Mouse (Mus musculus): Measurements from ENCODE around the gene Slc17a7. TPM values are rescaled to one million over a fixed set of nuclear protein-coding genes. Genes with fewer than 3 reads are reported as not detected.

The Slc17a7 gene
- polyA plus RNA-seq, 1 experiment, result 6.7 TPM

DNA sequence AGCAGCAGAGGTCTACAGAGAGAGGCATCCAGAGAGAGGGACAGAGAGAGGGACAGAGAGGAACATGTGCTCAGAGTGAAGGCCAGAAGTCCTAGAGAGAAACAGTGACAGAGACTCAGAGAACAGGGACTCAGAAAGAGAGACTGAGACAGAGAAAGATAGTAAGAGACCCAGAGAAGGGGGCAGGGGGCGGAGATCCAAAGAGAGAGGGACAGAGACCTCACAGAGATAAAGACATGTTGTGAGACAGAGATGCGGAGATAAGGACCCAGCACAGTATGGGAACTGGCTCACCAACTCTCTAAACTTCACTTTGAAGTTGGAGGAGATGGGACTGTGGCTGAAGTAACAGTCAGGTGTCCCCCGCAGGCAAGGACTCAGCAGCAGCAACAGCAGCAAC, 28.4 kb upstream of the Slc17a7 start:
- TF ChIP-seq POLR2A (IDR thresholded peaks at IDR 0.05; ENCODE audit: borderline replicate concordance, extremely low read depth, insufficient read depth, insufficient read length, poor library complexity, severe bottlenecking), result no peak
- no peak for TF ChIP-seq CTCF (IDR thresholded peaks at IDR 0.05; ENCODE audit: borderline replicate concordance, extremely low read depth, insufficient read depth, insufficient read length)
- no peak for DNase-seq (ENCODE audit: low read depth)

DNA sequence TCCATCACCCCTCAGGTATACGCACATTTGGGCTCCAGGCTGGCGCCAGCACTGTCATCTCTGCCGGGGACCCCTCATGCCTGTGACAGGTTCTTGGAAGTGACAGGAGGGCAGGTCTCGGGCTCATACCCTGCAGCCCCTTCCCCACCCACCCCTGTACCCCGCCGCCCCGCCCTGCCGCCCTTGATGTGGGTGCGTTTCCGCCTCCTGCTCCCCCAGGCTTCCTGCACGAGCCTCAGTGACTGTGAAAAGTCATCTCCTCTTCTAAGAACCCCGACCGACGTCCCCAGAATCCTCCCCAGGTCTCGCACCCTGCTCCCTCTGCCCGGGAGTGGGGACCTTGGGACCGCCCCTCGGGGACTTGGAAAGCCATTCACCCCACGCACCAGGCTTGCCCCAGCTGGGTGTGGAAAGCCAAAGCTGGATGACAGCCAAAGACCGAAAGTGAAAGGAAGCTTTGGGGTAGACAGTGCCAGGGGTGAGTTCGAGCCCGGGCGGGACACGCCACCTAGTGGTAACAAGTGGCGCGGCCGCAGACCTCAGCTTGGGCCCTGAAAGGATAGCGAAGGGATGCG, 27.7 kb upstream of the Slc17a7 start, which contains the start of the genes Gm45713 and Flt3l:
Gene Gm45713, minus strand, starts transcription at position 239 of the 575 bp plus-strand sequence.
Gene Flt3l, minus strand, starts transcription at position 440 of the 575 bp plus-strand sequence.
- peak; percentile 97 for TF ChIP-seq CTCF (IDR thresholded peaks at IDR 0.05; ENCODE audit: borderline replicate concordance, extremely low read depth, insufficient read depth, insufficient read length)
- TF ChIP-seq POLR2A (IDR thresholded peaks at IDR 0.05; ENCODE audit: borderline replicate concordance, extremely low read depth, insufficient read depth, insufficient read length, poor library complexity, severe bottlenecking), result no peak
- DNase-seq (ENCODE audit: low read depth), result peak; percentile 85

DNA sequence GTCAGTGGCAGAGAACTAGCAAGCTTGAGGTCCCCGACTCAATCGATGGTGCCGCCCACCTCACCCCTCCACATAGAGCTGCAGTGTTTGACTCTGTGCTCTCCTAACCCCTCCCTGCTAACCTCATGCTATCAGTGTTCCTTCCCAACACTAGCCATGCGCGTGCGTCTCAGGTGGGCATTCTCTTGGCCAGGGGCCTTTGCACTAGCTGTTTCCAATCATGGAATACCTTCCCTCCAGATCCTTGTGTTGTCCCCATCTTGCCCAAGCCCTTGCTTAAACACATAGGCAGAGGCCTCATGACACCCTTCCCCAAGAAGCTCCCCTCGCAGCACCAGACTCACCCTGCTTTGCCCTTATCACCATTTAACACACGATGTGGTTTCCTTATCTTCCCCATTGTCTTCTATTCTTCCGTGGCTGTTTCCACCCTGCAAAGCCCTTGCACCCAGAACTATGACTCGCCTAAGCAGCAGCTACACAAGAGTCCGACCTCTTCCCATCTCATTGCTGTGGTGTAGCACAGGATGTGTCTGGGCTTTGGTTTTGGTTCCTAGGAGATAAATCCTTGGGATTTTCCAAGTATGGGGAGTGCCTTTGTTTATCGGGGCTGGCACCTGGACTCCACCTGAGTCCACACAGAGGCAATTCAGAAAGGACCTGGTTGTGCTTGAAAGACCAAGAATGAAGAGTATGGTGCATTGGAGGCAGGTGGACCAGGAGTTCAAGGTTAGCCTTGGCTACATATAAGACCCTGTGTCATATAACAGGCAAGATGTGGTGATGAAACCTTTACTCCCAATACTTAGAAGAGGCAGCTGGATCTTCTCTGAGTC, 26.4 kb upstream of the Slc17a7 start:
- TF ChIP-seq POLR2A (IDR thresholded peaks at IDR 0.05; ENCODE audit: borderline replicate concordance, extremely low read depth, insufficient read depth, insufficient read length, poor library complexity, severe bottlenecking), result no peak
- no peak for TF ChIP-seq CTCF (IDR thresholded peaks at IDR 0.05; ENCODE audit: borderline replicate concordance, extremely low read depth, insufficient read depth, insufficient read length)
- DNase-seq (ENCODE audit: low read depth), result no peak

DNA sequence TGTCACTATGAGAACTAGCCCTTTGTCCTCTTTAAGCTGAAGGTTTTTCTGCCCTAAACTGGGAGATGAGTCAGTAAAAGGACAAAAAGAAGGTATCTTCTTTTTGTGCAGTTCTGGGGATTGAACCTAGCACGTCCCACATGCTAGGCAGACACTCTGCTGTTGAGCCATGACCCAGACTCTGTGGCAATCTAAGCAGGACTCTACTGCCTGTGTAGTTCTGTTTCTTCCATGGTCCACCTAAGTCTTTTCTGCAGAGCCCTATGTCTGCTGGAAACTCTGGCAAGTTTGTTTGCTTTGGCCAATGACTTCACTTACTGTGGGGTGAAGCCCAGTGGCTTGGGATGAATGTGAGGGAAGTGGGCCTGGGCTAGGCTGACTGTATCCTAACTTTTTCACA, 25.3 kb upstream of the Slc17a7 start:
- DNase-seq (ENCODE audit: low read depth), result no peak
- TF ChIP-seq CTCF (IDR thresholded peaks at IDR 0.05; ENCODE audit: borderline replicate concordance, extremely low read depth, insufficient read depth, insufficient read length) (no peak), POLR2A (IDR thresholded peaks at IDR 0.05; ENCODE audit: borderline replicate concordance, extremely low read depth, insufficient read depth, insufficient read length, poor library complexity, severe bottlenecking) (no peak)

DNA sequence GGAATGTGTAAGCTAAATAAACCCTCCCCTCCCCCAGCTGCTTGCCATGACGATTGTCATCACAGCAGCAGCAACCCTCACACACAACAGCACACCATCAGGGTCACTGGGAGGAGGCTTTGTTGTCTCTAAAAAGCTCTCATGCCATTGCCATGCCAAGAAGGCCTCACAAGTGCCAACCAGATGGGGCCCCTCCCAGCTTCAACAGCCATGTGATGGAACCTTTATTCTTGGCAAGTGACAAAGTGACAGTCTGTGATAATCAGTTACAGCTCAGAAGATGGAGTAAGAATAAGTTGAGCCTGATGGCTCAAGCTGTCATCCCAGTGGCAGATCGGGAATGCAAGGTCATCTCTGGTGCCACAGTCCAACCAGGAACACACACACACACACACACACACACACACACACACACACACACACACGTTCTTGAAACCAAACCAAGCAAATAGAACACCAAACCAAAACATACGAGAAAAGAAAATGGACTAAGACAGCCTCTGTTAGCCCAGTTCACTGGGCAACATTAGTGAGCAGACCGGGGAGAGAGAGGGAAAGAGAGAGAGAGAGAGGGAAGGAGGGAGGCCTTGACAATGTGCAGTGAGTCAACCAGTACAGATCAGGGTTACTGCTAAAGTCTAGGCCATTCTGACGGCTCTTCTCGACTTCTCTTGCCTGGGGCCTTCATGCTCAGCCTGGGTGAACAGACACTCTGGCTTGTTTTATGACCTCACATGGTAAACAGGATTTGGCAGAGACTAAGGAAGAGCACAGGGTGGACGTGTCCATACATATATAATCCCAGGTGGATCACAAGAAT, 23.6 kb upstream of the Slc17a7 start:
- peak; percentile 60 for DNase-seq (ENCODE audit: low read depth)
- TF ChIP-seq CTCF (IDR thresholded peaks at IDR 0.05; ENCODE audit: borderline replicate concordance, extremely low read depth, insufficient read depth, insufficient read length), result no peak
- no peak for TF ChIP-seq POLR2A (IDR thresholded peaks at IDR 0.05; ENCODE audit: borderline replicate concordance, extremely low read depth, insufficient read depth, insufficient read length, poor library complexity, severe bottlenecking)

DNA sequence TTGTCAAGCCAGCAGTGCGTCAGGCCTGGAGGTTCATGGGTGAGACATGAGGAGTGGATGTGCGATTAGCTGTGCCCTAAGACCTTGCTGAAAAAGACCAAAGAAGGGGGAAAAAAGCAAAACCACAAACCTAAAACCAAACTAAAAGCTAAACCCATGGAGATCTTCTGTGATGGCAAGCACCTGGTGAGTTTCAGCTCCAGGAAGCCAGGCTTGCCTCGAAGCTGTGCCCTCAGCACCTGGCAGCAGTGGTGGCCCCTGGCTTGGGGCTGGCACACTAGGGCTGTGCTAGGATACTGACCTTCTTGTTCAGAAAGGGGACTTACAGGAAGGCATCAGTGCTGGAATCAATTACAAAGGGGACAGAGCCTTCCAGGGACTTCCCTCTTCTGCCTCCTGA, 22.4 kb upstream of the Slc17a7 start:
- DNase-seq (ENCODE audit: low read depth), result no peak
- no peak for TF ChIP-seq CTCF (IDR thresholded peaks at IDR 0.05; ENCODE audit: borderline replicate concordance, extremely low read depth, insufficient read depth, insufficient read length)
- TF ChIP-seq POLR2A (IDR thresholded peaks at IDR 0.05; ENCODE audit: borderline replicate concordance, extremely low read depth, insufficient read depth, insufficient read length, poor library complexity, severe bottlenecking), result no peak

DNA sequence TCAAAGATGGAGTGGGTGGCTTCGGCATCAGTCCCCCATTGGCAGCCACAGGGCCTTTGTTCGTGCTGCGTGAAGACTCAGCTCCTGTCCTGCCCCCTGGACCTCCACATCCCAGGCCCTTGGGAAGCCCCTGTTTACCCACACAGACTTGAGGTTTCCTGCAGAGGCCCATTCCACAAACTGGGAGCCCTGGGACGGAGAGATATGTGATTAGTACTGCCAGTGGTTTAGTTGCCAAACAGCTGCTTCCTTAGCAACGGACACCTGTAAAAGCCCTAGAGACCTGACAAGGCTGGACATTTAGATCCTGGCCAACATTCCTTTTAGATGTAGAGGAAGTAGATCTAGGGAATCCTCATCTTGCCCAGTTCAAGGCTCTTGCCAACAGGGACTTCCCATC, 21.8 kb upstream of the Slc17a7 start:
- TF ChIP-seq POLR2A (IDR thresholded peaks at IDR 0.05; ENCODE audit: borderline replicate concordance, extremely low read depth, insufficient read depth, insufficient read length, poor library complexity, severe bottlenecking) (no peak), CTCF (IDR thresholded peaks at IDR 0.05; ENCODE audit: borderline replicate concordance, extremely low read depth, insufficient read depth, insufficient read length) (no peak)
- no peak for DNase-seq (ENCODE audit: low read depth)

DNA sequence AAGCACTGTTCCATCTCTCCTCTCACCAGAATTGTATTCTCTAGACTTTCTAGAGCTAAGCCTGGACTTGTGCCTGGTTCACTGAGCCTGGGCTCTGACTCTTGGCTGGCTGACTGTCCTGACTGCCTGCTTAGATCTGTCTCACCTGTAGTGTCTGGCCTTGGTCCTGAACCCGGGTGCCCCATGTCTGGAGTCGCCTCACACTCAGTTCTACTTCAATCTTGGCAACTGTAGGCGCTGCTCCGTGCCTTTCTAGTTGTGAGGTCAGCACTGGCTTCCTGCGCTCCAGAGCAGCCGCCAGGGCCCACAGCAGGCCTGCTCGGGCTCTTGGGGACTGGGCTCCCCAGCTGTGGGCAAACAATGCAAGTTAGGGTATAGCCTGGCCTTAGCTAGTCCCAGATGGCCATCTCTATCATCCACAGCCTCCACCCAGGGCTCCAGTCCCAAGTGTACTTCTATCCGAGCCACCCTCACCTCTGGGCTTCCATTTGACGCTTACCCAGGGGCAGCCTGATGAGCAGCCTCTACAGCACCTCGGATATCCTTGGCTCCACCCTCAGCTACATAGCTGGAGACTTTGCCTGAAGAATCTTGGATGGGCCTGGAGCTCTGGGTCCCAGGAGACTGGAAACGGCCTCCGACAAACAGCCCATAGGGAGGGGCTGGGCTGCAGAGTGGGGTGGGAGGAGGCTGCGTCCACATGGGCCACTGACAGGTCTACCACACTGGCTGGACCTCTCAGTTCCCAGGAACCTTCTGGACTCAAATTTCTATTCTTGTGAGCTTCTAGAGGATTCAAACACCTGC, 19.2 kb upstream of the Slc17a7 start:
- DNase-seq (ENCODE audit: low read depth), result no peak
- TF ChIP-seq POLR2A (IDR thresholded peaks at IDR 0.05; ENCODE audit: borderline replicate concordance, extremely low read depth, insufficient read depth, insufficient read length, poor library complexity, severe bottlenecking) (no peak), CTCF (IDR thresholded peaks at IDR 0.05; ENCODE audit: borderline replicate concordance, extremely low read depth, insufficient read depth, insufficient read length) (no peak)

DNA sequence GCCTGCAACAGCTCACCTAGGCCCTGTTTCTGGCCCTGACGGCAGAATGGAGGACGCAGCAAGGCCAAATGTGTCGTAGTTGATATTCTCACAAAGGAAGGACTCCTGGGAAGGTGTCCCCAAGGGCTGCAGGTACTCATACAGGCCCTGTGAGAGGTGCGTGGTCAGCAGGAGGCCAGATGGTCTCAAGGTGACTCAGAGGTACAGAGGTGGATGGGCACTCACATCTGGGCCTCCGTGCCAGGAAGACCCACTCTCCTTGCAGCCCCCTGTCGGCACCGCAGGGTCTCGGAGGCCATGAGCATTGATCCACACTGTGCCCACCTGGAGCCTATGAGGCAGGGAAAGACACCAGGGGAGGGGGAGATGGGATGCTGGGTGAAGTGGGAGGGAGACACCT, 18.3 kb upstream of the Slc17a7 start:
- TF ChIP-seq POLR2A (IDR thresholded peaks at IDR 0.05; ENCODE audit: borderline replicate concordance, extremely low read depth, insufficient read depth, insufficient read length, poor library complexity, severe bottlenecking) (no peak), CTCF (IDR thresholded peaks at IDR 0.05; ENCODE audit: borderline replicate concordance, extremely low read depth, insufficient read depth, insufficient read length) (no peak)
- DNase-seq (ENCODE audit: low read depth), result no peak

DNA sequence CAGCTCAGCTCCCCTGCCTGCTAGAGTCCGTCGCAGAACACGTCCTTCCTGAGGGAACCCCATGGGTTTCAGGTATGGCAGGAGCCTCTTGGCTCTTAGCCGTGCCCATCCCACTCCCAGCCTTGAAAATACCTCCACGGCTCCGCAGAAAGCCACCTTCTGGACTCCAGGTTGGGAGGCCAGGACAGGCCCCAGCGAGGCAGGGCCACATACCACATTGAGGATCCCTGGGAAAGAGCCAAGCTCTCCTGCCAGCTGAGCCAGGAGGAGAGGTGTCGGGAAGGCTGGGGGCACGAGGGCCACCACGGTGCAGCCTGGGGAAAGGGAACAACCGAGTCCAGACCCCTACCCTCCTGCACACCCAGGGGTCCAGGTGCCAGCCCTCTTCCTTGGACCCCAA, 16.5 kb upstream of the Slc17a7 start:
- no peak for DNase-seq (ENCODE audit: low read depth)
- TF ChIP-seq CTCF (IDR thresholded peaks at IDR 0.05; ENCODE audit: borderline replicate concordance, extremely low read depth, insufficient read depth, insufficient read length) (no peak), POLR2A (IDR thresholded peaks at IDR 0.05; ENCODE audit: borderline replicate concordance, extremely low read depth, insufficient read depth, insufficient read length, poor library complexity, severe bottlenecking) (no peak)
